Mouse (Mus musculus): ENCODE measurements around the gene Cd300lf. TPM values are rescaled to one million over a fixed set of nuclear protein-coding genes. Genes with fewer than 3 reads are reported as not detected.

Cd300lf gene
- polyA plus RNA-seq, 1 experiment from 2014 or later = not detected

DNA sequence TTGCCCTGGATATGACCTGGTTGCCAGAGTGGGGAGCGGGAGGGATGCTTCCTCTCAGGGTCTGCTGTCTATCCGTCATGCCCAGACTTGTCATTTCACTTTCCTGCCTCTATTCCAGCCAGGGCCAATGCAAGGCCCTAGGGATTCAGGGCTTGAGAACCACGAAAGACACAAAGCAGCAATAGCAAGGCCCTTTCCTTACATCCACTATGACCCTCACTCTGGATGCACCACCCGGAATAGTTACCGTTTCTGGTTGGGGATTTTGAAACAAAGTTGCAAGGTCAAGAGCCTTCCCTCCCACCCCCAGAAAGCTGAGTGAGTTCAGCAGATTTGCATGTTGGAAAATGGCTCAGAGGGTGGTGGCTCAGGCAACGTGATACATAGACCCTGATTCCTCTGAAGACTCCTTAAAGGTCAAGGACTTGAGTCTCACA lies 32.2 kb downstream of the Cd300lf start:
- H3K4me3 ChIP-seq (replicated peaks; ENCODE audit: low read length) = no peak overlapping the region
- no peaks in the 10 kb centered on the region for H3K36me3 ChIP-seq (replicated peaks; ENCODE audit: control insufficient read depth, insufficient read depth)
- H3K27ac ChIP-seq = no peak overlapping the region
- no peaks in the 10 kb centered on the region for H3K27me3 ChIP-seq (ENCODE audit: control insufficient read depth, insufficient read depth, low read length)
- no peak for DNase-seq (ENCODE audit: low spot score)
- no peak overlapping the region for H3K9ac ChIP-seq
- H3K9me3 ChIP-seq (ENCODE audit: control insufficient read depth, low read length) = no peaks in the 10 kb centered on the region
- WGBS = 68% methylated on average over 6 of the region's 6 CpGs
- ATAC-seq (ENCODE audit: low FRiP score) = no peak
- H3K4me1 ChIP-seq (replicated peaks; ENCODE audit: control insufficient read depth, insufficient read depth, low read length) = no peaks in the 10 kb centered on the region
- H3K4me2 ChIP-seq (replicated peaks) = no peak overlapping the region

DNA sequence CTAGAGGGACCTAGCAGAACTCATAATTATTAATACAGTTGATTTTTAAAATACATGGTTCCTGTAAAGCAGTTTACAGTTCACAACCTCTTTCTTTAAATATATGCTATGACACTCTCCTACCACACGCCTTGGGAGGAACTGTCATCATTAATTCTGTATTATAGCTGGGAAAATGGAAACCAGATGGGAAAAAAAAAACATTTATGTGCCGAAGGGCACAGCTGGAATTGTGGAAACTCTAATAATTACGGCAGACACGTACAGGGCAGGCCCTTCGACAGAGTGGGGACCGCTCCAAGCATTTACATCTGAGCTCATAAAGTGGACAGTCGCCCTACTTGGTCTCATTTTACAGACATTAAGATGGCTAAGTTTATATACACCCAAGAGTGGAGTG lies 33.1 kb downstream of the Cd300lf start:
- 59% methylated on average over 7 of the region's 7 CpGs for WGBS
- Histone ChIP-seq H3K9me3 (ENCODE audit: control insufficient read depth, low read length) (no peaks in the 10 kb centered on the region), H3K36me3 (replicated peaks; ENCODE audit: control insufficient read depth, insufficient read depth) (no peaks in the 10 kb centered on the region), H3K4me2 (replicated peaks) (no peak overlapping the region), H3K4me3 (replicated peaks; ENCODE audit: low read length) (no peak overlapping the region), H3K4me1 (replicated peaks; ENCODE audit: control insufficient read depth, insufficient read depth, low read length) (no peaks in the 10 kb centered on the region), H3K9ac (no peak overlapping the region), H3K27me3 (ENCODE audit: control insufficient read depth, insufficient read depth, low read length) (no peaks in the 10 kb centered on the region), H3K27ac (no peak overlapping the region)
- ATAC-seq (ENCODE audit: low FRiP score) (no peak), DNase-seq (ENCODE audit: low spot score) (no peak)

DNA sequence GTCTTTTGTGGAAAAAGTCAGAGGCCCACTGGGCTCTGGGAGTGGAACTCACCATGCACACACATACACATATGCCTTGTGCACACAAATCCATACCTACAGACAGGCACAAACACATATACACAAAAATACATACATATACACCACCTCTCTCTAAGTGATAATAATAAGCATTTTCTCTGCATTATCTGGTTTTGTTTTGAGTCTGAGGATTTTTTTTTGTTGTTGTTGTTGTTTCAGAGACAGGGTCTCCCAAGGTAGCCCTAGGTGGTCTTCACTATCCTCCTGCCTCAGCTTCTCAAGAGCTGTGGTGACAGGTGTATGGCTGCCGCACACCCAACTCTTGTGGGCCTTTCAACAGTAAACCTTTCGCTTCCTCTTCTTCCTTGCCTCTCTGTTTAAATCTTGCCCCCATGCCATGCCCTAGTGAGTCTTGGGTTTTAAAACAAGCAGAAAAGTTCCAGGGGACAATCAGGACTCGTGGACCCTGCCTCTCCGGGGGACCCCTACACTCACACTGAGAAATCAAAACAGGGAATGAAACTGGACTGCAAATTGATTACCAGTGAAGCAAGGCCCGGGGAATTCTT lies 33.7 kb downstream of the Cd300lf start:
- H3K4me2 ChIP-seq (replicated peaks) = no peak overlapping the region
- H3K4me1 ChIP-seq (replicated peaks; ENCODE audit: control insufficient read depth, insufficient read depth, low read length) = no peaks in the 10 kb centered on the region
- ATAC-seq (ENCODE audit: low FRiP score) (no peak), DNase-seq (ENCODE audit: low spot score) (no peak)
- H3K4me3 ChIP-seq (replicated peaks; ENCODE audit: low read length) = no peak overlapping the region
- no peaks in the 10 kb centered on the region for H3K36me3 ChIP-seq (replicated peaks; ENCODE audit: control insufficient read depth, insufficient read depth)
- WGBS = 79% methylated on average over 5 of the region's 5 CpGs
- H3K27ac ChIP-seq = no peak overlapping the region
- no peaks in the 10 kb centered on the region for H3K9me3 ChIP-seq (ENCODE audit: control insufficient read depth, low read length)
- no peaks in the 10 kb centered on the region for H3K27me3 ChIP-seq (ENCODE audit: control insufficient read depth, insufficient read depth, low read length)
- H3K9ac ChIP-seq = no peak overlapping the region

DNA sequence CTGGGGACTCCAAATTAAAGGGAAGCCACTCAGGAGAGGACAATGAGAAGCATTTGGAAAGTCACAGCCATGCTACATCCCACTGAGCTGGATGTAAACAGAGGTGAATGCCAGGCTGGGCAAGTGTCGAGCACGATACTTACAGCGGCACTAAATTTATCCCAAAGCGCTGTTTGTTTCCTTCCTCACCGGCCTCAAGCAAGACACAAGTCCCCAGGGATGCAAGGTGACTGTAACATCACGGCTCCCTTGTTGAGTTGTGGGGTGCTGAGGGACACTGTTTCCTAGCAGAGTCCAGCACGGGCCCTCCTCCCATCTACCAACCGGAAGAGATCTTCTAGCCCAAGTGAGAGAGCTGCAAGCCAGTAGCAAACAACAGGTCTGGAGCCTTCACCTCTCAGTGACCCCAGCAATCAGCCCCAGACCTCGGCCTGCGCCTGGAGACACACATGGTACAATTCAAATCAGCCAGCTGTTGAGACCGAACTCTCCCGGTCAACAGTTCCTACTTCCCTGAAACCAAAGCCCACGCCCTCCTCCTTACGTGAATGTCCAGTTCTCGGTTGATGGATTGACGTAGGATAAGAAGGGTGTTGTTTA lies 34.5 kb downstream of the Cd300lf start:
- no peaks in the 10 kb centered on the region for H3K4me1 ChIP-seq (replicated peaks; ENCODE audit: control insufficient read depth, insufficient read depth, low read length)
- H3K9ac ChIP-seq = no peak overlapping the region
- no peaks in the 10 kb centered on the region for H3K36me3 ChIP-seq (replicated peaks; ENCODE audit: control insufficient read depth, insufficient read depth)
- no peak overlapping the region for H3K4me2 ChIP-seq (replicated peaks)
- H3K27ac ChIP-seq = no peak overlapping the region
- ATAC-seq (ENCODE audit: low FRiP score) (no peak), DNase-seq (ENCODE audit: low spot score) (no peak)
- 68% methylated on average over 16 of the region's 16 CpGs for WGBS
- H3K4me3 ChIP-seq (replicated peaks; ENCODE audit: low read length) = no peak overlapping the region
- H3K9me3 ChIP-seq (ENCODE audit: control insufficient read depth, low read length) = no peaks in the 10 kb centered on the region
- no peaks in the 10 kb centered on the region for H3K27me3 ChIP-seq (ENCODE audit: control insufficient read depth, insufficient read depth, low read length)

DNA sequence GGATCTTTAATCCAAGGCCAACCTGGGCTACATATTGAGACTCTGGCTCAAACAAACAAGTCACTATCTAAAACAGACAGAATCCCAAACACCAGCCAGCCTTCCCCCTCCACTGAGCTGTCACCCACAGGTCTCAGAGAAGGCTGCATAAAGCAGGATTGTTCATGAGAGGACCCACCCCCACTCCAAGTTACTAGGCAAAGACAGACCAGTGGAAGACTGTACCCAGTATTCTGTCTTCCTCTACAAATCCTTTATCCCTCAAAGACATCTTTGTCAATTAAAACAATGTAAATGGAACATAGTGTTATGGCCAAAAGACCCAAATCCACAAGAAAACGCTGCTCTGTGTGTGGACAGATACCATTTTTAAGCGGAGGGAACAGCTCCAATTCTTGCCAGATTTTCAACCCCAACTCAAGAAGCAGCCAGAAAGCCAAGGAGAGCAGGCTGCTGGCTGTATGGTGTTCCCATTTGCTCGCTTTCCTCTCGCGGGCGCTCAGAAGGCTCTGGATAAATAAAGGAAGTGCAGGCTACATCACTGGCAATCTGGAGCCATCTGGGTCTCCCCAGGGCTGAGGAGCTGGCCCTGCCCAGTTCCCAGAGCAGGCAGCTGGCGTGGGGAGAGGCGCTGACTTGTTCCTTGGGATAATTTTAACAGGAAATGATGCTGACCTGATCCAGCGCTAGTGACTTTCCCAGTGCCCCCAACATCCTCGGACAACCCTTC lies 35.4 kb downstream of the Cd300lf start:
- H3K4me2 ChIP-seq (replicated peaks) = no peak overlapping the region
- no peak for ATAC-seq (ENCODE audit: low FRiP score)
- WGBS = 66% methylated on average over 10 of the region's 10 CpGs
- H3K27ac ChIP-seq = no peak overlapping the region
- no peaks in the 10 kb centered on the region for H3K36me3 ChIP-seq (replicated peaks; ENCODE audit: control insufficient read depth, insufficient read depth)
- no peaks in the 10 kb centered on the region for H3K4me1 ChIP-seq (replicated peaks; ENCODE audit: control insufficient read depth, insufficient read depth, low read length)
- no peak for DNase-seq (ENCODE audit: low spot score)
- H3K9me3 ChIP-seq (ENCODE audit: control insufficient read depth, low read length) = 0 out of 2 replicates have a peak, but pooled peaks cover 2% of the 10 kb centered on the region
- H3K9ac ChIP-seq = no peak overlapping the region
- H3K4me3 ChIP-seq (replicated peaks; ENCODE audit: low read length) = no peak overlapping the region
- H3K27me3 ChIP-seq (ENCODE audit: control insufficient read depth, insufficient read depth, low read length) = no peaks in the 10 kb centered on the region

DNA sequence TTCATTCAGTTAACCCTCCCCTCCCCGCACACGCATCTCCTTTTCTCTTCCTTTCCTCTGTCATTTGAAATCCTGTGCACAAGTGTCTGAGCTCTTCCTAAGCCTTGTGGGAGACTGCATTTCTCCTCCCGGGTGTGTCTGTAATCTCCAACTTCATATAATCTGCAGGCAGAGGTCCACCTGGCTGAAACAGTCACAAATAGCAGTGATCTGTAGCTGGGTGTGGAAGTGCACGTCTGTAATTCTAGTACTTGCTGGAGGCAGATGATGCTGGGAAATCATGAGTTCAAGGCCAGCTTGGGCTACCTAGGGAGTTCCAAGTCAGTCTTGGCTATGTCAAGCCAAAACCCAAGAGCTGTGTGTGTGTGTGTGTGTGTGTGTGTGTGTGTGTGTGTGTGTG lies 41.7 kb downstream of the Cd300lf start:
- WGBS = 22% methylated on average over 4 of the region's 4 CpGs
- no peak for ATAC-seq (ENCODE audit: low FRiP score)
- H3K27ac ChIP-seq = no peak overlapping the region

DNA sequence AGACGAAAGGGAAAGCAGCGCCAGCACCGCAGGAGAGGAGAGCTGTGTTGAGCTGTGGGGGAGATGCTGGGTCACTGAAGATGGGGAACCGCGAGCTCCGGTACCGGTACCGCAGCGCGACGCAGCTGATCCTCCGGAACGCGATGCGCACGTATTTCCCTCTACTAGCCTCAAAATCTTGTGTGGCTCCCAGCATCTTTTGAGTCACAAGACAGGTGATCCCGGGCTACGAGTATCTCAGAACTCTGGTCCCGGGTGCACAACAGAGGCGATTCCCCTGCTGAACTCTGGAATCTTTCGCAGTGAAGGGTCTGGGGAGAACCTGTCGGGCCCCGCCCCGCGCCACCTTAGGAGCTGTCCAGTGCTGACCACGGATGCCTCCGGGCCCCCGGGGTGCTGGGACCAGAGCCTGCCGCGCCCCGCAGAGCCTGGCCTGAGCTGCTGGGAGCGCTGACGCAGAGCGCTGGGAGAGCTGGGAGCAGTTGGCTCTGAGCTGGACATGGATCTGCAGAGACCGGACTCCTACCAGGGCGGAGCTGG lies 42.4 kb downstream of the Cd300lf start, which contains the start of gene Rab37:
TSS of gene Rab37 (plus strand) at position 70 of the 540 bp plus-strand sequence.
- H3K4me3 ChIP-seq (replicated peaks; ENCODE audit: low read length) = peak within 1 kb of the TSS; percentile 24
- 0 out of 2 replicates have a peak, but pooled peaks cover 5% of the 10 kb centered on the region for H3K4me1 ChIP-seq (replicated peaks; ENCODE audit: control insufficient read depth, insufficient read depth, low read length)
- 0 out of 2 replicates have a peak, but pooled peaks cover 4% of the 10 kb centered on the region for H3K9me3 ChIP-seq (ENCODE audit: control insufficient read depth, low read length)
- 1% methylated on average over 36 of the region's 36 CpGs for WGBS
- H3K4me2 ChIP-seq (replicated peaks) = peak within 1 kb of the TSS; percentile 48
- H3K27ac ChIP-seq = no peak within 1 kb of the TSS
- H3K36me3 ChIP-seq (replicated peaks; ENCODE audit: control insufficient read depth, insufficient read depth) = no peaks in the 10 kb centered on the region
- DNase-seq (ENCODE audit: low spot score) (no peak), ATAC-seq (ENCODE audit: low FRiP score) (no peak)
- H3K27me3 ChIP-seq (ENCODE audit: control insufficient read depth, insufficient read depth, low read length) = peaks cover 26% of the 10 kb centered on the region
- H3K9ac ChIP-seq = no peak within 1 kb of the TSS

More for the DNA sequence above, 41.7 kb downstream of the Cd300lf start:
- DNase-seq (ENCODE audit: low spot score) = no peak
- Histone ChIP-seq H3K4me1 (replicated peaks; ENCODE audit: control insufficient read depth, insufficient read depth, low read length) (0 out of 2 replicates have a peak, but pooled peaks cover 5% of the 10 kb centered on the region), H3K4me3 (replicated peaks; ENCODE audit: low read length) (no peak overlapping the region), H3K4me2 (replicated peaks) (peak overlapping the region; percentile 48), H3K27me3 (ENCODE audit: control insufficient read depth, insufficient read depth, low read length) (peaks cover 26% of the 10 kb centered on the region), H3K9ac (no peak overlapping the region), H3K9me3 (ENCODE audit: control insufficient read depth, low read length) (0 out of 2 replicates have a peak, but pooled peaks cover 4% of the 10 kb centered on the region), H3K36me3 (replicated peaks; ENCODE audit: control insufficient read depth, insufficient read depth) (no peaks in the 10 kb centered on the region)

DNA sequence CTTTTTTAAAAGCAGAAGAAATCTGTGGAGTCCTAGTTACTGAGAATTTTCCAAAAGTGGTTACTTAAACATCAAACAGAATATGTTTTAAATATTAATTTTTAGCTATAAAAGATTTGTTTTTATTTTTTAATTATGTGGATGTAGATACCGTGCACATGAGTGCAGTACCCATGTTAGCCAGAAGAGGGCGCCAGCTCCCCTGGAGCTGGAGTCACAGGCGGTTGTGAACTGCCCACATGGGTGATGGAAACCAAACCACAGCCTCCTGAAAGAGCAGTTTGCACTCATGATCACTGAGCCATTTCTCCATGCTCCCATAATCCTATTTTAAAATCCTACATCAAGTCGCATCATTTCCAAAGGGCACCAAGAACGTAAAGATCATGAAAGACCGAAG lies 43.9 kb downstream of the Cd300lf start:
- Histone ChIP-seq H3K27me3 (ENCODE audit: control insufficient read depth, insufficient read depth, low read length) (peaks cover 26% of the 10 kb centered on the region), H3K27ac (no peak overlapping the region)
- 66% methylated on average over 6 of the region's 6 CpGs for WGBS

DNA sequence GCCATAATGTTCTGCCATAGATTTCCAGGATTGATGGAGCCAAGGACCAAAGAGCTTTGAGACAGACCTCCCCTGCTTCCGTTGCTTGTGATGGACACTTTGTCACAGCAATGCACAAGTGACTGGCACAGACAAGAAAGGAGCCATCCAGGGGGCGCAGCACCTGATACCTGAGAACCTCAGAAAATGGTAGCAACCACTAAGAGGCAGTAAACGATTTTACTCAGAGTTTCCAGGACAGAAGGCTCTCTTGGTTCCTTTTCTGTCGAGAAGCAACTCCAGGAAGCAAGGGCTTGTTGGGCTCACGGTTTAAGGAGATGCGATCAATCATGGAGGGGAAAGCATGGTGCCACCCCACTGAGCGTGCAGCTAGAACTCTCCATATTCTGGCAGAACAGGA lies 47.6 kb downstream of the Cd300lf start:
- Histone ChIP-seq H3K36me3 (replicated peaks; ENCODE audit: control insufficient read depth, insufficient read depth) (no peaks in the 10 kb centered on the region), H3K4me3 (replicated peaks; ENCODE audit: low read length) (no peak overlapping the region), H3K27ac (no peak overlapping the region), H3K9me3 (ENCODE audit: control insufficient read depth, low read length) (no peaks in the 10 kb centered on the region), H3K4me2 (replicated peaks) (no peak overlapping the region), H3K27me3 (ENCODE audit: control insufficient read depth, insufficient read depth, low read length) (peaks cover 15% of the 10 kb centered on the region), H3K9ac (no peak overlapping the region), H3K4me1 (replicated peaks; ENCODE audit: control insufficient read depth, insufficient read depth, low read length) (peaks cover 4% of the 10 kb centered on the region; the same call in 1 of the 2 replicates)
- WGBS = 68% methylated on average over 7 of the region's 7 CpGs
- no peak for DNase-seq (ENCODE audit: low spot score)
- no peak for ATAC-seq (ENCODE audit: low FRiP score)

More for the DNA sequence above, 43.9 kb downstream of the Cd300lf start:
- H3K4me3 ChIP-seq (replicated peaks; ENCODE audit: low read length) = no peak overlapping the region
- 0 out of 2 replicates have a peak, but pooled peaks cover 4% of the 10 kb centered on the region for H3K9me3 ChIP-seq (ENCODE audit: control insufficient read depth, low read length)
- H3K9ac ChIP-seq = no peak overlapping the region
- no peak for ATAC-seq (ENCODE audit: low FRiP score)
- H3K4me2 ChIP-seq (replicated peaks) = no peak overlapping the region
- 0 out of 2 replicates have a peak, but pooled peaks cover 5% of the 10 kb centered on the region for H3K4me1 ChIP-seq (replicated peaks; ENCODE audit: control insufficient read depth, insufficient read depth, low read length)
- no peak for DNase-seq (ENCODE audit: low spot score)
- H3K36me3 ChIP-seq (replicated peaks; ENCODE audit: control insufficient read depth, insufficient read depth) = no peaks in the 10 kb centered on the region
